Mouse (Mus musculus) Muller cell, postnatal 12 days (primary cell): ENCODE results near the gene Hspa4l.

Source experiments
- DNase-seq: peaks from one replicate; pipeline ENCODE4 v3.0.0-alpha.2; 2015; ENCODE audit errors: inconsistent ontology term

Hspa4l gene

DNA sequence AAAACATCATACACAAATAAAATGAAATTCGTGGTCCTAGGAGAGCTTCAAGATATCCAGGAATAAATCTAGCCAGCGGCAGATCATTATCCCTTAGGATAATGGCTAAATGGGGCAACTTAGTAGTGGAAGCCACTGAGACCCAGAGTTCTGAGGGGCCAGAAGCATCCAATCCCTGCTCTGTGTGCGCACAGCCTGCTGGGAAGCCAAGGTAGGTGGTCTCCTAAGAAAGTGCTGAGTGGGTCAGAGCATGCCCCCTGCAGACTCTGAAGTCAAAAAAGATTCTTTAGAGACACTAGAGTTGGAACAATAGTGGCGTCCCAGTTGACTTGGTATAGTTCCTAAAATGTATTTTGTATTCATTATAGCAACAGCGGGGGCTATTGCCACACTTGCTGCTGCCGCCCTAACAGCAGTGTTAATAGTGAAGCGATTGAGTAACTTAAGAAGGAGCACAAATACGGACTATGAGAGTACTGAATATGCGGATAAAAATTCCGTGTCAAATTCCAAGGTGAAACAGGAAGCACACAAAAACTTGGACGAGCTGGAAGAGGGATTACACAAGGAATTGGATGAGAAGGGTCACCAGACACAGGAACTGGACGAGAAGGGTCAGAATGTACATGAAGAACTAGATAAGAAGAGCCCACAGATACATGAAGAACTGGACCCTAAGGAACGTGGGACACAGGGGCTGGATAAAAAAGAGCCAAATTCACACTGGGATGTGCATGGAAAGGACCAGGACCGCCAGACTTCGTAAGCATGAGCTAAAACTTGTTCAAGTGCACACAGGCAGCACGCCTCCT is at the start of gene Hspa4l:
Gene Hspa4l, plus strand, starts transcription at position 472 of the 812 bp plus-strand sequence.
- no peak for DNase-seq

DNA sequence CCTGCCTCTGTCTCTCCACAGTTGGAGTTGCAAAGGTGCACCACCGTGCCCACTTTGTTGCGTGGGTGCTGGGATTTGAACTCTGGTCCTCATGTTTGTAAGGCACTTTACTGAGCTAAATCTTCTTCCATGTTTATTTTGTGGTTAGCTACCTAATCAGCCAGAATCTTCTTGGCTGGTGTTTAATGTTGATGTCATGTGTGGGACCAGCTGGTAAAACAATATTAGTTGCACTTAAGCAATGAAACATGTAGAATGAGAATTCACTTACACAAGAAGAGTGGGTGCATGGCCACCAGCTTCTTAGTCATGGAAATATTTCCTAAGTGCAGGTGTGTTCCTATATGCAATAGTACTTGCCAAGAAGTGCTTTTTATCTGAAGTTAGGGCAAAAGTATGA is 49.1 kb upstream of the Hspa4l start:
- DNase-seq, result no peak

DNA sequence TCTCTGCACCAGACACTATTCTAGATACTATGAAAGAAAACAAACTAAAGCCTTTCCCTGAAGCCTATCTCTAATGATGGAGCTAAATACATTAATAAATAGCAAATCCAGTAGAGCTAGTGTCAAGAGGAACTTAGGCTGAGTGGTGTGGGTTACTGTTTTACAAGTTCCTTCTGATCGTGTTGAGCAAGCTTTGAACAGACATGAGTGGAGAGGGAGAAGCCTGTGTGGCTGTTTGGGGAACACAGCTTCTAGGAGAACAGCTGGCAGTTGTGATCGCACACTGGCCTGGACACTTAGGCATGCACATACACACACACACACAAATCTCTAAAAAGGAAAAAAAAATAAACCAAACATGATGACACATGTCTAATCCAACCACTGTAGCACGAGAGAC is 45.5 kb upstream of the Hspa4l start:
- no peak for DNase-seq

DNA sequence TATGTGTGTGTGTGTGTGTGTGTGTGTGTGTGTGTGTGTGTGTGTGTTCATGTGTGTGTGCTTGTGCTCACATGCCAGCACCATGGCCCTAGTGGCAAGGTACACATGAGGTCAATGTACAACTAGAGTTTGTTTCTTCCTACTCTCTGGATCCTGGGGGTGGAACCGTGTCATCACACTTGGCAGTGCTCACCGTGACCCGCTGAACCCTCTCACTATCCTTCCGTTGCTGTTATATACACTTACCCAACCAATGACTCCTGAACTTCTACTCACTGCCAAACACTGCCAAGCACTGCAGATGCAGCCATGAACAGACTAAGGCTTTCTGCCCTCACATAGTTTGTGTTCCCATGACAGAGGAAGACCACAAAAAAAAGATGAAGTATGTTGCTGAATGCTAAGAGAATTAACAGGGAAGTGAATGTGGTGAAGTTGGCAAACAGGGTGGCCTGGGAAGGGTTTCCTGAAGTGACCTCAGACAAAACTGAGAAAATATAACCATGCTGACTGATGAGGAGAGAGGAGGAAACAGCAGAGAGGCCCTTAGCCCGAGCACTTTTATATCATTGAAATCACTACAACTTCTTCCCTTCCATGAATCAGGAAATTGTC is 39.4 kb upstream of the Hspa4l start:
- no peak for DNase-seq

DNA sequence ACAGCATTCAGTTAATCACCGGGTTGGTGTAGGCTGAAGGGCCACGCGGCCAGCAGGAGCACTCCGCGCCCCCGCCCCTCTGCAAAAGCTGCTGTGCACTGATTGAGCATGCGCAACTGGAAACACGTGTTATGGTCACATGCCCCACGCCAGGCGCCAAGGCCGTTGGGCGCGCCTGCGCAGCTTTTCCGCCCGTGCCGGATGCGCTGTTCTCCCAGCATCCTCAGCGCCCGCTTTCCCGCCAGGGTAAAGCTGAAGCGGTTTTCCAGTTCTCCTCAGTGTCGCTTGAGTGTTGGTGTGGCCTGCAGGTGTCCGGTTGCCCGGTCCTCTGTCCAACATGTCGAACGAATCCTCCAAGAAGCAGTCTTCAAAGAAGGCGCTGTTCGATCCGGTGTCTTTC is 35.6 kb upstream of the Hspa4l start, which contains the start of gene Slc25a31:
Gene Slc25a31, plus strand, starts transcription at position 201 of the 400 bp plus-strand sequence.
- no peak for DNase-seq

DNA sequence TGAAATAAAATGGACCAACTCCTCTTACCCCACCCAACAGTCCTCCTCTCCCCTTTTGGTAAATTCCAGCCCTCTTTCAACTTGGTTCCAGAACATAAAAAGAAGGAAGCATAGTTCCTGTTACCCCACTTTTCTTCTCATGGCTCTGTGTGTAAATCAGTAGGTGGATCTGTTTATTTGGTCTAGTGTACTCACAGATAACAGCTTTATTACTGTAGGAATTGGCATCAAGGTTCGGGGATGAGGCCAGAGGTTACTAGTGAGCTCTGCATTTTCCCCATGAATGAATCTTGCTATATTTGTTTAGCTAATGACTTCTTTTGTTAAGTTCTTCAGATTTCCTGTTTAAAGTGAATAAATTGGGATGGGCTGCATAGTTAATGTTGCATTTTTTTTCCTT is 28.2 kb upstream of the Hspa4l start:
- DNase-seq, result no peak

DNA sequence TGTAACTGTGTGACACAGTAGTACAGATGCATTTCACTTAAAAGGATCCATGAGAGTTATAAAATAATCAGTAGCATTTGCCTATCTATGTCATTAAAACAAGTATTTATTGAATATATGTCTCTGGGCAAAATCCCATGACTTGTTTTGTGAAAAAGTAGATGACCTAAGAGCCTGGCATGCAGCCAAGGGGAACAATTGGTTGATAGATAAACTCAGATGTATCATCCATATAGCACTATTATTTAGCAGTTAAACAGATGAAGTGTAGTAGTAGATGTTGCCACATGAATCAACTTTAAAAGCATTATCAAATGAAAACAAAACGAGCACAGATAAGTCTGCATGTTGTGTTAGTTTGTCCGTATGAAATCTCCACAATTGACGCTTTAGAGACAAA is 25.3 kb upstream of the Hspa4l start:
- no peak for DNase-seq

DNA sequence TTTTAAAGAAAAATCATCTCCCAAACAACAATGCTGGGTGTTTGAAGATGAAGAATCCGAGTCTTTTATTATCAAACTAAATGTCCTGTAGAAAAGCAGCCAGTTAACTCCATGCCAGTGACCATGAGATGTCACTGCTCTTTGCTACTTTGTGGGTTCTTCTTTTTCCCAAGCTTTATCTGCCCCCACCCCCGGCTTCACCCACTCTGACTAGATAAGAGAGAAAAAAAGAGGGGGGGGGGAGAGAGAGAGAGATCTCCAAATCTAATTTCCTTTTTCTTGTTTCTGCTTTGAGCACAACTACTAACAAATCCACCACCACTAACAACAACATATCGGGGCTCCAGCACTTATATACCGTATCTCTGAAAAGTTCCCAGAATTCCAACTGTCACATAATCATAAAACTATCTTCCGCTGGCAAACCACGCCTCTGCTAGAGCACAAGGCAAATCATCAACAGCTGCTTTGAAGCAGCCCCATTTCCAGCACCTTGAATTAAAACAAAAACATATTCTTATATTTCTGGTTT is 5.8 kb upstream of the Hspa4l start:
- no peak for DNase-seq

DNA sequence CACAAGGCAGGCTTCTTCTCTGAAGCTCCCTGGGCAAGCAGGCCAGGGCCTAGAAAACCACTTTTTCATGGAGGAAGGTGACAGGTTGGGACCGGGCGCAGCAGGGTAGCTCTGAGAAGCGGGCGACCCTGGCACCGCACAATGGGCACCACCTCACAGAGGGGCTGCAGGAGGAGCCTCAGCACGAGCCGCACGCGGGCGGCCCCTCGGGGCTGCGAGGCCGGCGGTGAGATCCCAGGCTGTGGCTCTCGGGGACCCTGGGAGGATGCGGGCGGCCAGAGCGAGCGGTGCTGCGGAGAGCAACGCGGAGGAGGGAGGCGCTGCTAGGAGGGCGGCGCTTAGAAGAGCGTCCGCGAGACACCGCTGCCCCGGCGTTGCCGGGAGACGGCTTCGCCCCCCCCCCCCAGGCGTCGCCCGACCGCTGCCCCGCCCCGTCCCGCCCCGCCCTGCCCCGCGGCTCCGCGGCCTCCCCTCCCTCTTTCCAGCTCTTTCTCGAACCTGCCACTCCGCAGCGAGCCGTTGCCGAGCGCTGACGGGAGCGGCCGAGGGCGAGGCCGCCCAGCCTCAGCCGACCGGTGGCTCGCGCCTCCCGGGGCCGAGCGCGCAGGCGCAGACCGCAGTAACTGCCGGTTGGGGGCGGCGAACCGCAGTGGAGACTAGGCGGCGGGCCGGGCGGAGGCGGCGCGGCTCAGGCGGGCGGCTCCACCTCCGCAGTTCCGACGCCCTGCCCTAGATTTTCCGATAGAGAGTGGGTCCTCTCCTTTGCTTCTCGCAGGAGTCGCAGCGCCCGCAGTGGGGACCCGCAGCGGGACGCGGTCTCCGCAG is 753 bp downstream of the Hspa4l start:
- peak; percentile 97 for DNase-seq

DNA sequence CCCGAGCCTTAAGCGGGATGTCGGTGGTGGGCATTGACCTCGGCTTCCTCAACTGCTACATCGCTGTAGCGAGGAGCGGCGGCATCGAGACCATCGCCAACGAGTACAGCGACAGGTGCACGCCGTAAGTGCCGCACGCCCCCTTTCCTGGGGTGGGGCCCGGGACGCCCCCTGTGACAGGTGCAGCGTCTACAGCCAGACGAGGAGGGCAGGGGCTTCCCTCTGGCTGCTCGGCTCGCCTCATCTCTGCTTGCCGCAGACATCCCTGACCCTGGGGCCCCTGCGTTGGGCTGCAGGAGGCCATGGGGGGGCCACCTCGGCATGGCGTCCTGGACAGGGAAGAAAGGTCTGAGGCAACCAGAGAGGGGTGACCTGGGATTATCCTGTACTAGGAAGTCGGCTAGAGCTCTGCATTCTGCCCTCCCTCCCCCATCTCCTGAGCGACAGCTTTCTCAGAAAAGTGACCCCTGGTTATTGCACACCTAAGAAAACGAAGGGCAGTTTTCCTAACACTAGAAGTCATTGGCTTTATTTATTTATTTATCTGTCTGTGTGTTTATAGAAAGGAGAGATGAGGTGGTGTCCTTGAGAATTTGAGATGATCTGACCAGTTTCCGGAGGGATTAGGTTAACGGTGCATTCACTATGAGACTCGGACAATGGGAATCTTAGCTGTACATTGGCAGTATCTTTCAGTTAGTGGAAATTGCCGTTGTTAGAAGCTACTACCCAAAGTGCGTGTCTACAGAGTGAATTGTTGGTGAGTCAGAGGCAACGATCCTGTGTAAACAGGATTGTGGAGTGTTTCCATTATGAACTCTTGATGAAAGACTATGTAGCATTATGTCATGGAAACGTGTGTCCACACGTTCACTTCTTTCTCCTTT is 1.6 kb downstream of the Hspa4l start:
- peak; percentile 82 for DNase-seq

DNA sequence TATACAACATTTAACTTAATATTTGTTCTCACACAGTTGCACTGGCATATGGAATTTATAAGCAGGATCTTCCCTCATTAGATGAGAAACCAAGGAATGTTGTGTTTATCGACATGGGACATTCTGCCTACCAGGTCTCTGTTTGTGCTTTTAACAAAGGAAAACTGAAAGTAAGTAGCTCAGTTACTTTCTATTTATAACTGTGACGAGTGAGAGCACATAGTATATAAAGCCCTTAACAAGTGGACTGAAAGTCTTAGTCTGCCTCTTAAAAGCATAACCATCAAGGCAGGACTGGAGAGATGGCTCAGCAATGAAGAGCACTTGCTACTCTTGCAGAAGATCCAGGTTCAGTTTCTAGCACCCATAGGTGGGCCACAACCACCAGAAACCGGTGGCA is 16.5 kb downstream of the Hspa4l start:
- DNase-seq, result no peak

DNA sequence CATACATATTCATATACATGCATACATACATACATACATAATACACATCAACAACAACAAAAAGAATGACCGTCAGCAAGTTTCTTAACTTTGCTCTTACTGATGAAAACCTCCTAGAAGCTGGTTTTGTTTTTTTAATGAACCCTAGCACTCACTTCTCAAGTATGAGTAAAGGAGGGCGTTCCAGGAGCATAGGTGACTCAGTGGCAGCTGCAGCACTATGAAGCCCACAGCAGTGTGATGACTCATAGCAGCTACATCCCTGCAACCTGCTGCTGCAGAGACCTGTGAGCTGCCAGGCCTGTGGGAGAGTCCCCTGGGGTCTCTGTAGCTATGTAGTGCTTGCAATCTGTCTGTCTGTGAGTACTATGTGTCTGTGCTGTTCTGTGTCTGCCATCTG is 17.0 kb downstream of the Hspa4l start:
- DNase-seq, result peak; percentile 7

DNA sequence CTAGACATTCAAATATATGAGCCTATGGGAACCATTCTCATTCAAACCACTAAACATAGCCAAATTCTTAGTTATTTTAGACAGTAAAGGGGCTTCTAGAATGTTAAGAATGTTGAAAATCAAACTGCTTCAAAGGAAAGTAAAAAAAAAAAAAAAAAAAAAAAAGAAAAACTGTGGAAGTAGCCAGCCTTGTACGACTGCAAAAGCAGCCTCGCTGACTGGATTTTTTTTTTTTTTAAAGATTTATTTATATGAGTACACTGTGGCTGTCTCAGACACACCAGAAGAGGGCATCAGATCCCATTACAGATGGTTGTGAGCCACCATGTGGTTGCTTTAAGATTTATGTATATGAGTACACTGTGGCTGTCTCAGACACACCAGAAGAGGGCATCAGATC is 49.5 kb downstream of the Hspa4l start:
- DNase-seq, result no peak

DNA sequence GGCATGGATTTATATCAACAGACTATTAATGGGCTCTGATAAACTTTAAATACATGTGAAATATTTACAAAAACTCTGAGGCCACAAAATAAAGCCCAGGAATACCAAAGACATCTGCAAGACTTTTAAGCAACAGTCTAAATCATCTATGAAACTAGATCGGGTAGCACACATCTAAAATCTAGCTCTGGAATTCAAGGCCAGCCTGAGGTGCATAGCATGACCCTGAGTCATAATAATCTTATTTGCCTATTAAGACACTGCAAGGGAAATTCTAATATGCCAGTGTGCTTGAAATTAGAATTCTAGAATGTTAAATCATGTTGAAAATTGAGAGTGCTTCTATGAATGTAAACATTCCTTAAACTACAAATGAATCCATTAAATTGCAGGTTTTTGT is 53.8 kb downstream of the Hspa4l start:
- DNase-seq, result peak; percentile 7

DNA sequence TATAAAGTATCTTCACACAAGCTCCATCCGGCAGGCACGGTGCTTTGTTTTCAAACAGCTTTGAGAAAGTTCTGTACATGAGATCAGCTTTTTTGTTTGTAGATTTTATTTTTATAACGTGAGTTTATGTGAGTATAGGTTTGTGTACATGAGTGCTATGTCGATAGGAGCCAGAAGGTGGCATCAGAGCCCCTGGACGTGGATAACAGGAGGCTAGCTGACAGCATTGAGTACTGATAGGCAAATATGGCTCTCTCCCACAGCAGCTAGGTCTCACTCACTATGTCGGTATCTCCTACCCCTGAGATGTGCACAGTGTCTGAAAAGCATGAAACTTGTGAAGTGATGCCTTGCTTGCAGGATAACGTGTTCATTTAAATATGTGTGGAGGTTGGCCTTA is 54.2 kb downstream of the Hspa4l start:
- DNase-seq, result peak; percentile 40

DNA sequence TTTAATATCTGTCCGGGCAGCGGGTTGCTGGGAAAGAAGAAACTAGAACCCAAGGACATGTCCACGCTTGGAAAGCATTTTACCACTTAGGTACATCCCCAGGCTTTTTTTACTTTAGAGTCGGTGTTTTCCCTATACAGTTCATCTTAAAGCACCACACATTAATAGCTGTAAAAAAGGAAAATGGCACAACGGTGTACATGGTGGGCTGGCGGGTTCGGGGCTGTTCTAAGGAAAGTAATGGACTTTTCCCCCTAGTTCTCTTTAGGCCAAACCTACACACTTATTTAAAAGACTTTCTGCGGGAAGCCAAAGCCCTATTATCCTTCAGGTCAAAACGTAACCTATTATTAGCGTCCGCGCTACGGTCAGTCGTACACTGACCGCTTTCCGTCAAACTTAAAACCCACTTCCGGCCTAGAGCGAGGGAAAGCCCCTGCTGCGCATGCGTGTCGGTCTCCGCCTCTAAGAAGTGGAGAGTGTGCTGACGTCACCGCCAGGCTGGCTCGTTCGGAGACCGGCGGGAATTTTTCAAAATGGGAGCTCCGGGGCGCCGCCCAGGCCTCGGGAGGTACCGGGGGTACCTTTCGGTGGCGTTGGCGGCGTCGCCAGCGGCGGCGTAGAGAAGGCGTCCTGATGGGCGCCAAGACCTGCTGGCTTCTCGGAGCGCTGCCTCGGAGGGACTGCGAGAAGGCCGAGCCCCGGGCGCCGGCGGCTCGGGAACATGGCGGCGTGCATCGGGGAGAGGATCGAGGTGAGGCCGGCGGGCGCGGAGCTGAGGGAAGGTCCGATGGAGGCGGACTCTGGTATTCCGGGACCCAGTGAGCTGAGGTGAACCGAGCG is 55.5 kb downstream of the Hspa4l start, which contains the start of gene Plk4:
Gene Plk4, plus strand, starts transcription at position 490 of the 843 bp plus-strand sequence.
- peak; percentile 94 for DNase-seq

DNA sequence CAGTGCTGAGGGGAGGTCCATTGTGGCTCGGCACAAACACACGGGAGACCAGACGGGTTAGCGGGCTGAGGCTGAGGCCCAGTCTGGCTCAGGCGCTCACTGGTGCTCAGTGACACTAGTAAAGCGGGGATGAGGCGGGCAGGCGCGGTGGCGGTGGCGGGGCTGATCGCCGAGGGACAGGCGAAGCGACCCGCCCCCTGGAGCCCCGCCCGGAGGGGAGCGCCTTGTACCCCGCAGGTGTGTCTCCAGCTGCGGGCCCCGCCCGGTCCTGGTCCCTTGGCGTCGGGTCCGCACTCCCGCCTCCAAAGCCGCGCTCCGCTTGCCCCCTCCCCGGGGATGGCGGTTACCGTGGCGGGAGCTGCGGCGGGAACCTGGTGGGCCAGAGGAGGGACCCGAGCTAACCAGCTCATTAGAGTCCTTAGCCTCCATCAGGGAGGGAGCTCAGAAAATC is 56.1 kb downstream of the Hspa4l start:
- peak; percentile 69 for DNase-seq

DNA sequence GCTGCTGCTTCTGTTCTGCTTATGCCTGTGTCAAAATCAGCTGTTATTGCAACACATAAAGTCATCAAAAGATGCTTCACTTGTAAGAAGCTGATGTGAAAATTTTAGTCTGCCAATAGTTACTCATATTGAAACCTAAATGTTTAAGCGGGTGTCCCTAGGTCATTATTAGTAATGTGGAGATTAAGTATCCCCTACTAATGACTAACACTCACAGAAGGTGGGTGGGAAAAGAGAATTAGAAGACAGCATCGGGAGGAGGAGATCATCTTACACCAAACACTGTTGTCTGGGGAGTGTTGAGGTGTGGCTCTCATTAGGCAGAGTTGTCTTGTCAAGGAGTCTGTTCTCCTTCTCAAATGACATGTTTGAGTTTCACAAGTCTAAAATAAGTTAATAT is 62.6 kb downstream of the Hspa4l start:
- DNase-seq, result no peak

DNA sequence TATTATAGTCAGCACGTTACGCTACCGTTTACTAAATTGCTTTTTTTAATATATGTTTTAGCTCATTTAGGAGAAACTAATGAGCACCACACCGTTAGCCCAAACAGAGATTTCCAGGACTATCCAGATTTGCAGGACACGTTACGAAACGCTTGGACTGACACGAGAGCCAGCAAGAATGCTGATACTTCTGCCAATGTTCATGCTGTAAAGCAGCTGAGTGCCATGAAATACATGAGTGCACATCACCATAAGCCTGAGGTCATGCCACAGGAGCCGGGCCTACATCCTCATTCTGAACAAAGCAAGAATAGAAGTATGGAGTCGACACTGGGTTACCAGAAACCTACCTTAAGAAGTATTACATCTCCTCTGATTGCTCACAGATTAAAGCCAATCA is 64.4 kb downstream of the Hspa4l start:
- DNase-seq, result no peak

DNA sequence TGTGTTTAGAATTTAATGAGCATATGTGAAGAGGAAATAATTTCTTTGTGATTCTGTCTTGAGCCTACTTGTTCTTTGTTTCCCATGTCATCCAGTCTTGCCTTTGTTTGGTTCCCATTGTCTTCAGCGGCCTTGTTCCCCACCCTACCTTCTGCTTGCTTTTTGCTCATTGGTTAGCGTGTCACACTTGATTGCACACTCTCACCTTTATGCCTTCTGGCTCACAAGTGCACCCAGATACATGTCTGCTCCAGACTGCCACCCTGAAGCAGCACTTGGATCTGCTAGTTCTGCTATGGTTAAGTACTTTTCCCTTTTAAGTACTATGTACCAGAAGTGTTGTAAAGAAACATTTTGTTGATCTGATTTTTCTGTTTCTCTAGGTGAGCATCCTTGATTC is 65.6 kb downstream of the Hspa4l start:
- no peak for DNase-seq
